Mouse (Mus musculus): ENCODE results near the gene Nme8. TPM values are rescaled to one million over a fixed set of nuclear protein-coding genes. Genes with fewer than 3 reads are reported as not detected.

Nme8 gene
- 0.18 TPM in 1 of 2 replicates, not detected in the other for polyA plus RNA-seq (2015; fragmentation: Nextera tagmentation; extraction: Ambion mirVana)

DNA sequence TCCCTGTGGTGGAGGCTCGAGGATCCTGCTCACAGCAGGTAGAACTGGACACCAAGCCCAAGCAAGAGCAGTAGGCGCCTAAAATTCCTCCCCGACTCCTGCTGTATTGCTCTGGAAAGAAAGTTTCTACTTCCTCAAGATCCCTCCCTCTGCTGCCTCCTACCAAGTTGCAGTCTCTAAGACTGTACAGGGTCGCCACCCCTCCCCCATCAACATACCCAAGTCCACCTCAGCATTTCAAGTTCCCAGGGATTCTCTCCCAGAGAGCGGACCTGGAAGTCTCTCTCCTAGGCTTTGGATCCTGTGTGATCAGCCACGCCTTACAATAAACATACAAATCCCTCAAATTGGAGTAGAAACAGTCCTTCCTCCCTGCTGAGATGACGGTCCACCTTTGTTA, at the start of gene Nme8:
Gene Nme8 (minus strand): TSS at position 5 of the 400 bp plus-strand sequence.
- Histone ChIP-seq H3K9ac (ENCODE audit: low read depth, low read length) (no peak within 1 kb of the TSS), H3K4me1 (ENCODE audit: control insufficient read depth, insufficient read depth, low read length) (0 out of 2 replicates have a peak, but pooled peaks cover 2% of the 10 kb centered on the region), H3K27ac (ENCODE audit: low read length) (no peak within 1 kb of the TSS), H3K27me3 (ENCODE audit: control insufficient read depth, insufficient read depth, low read depth, low read length) (no peaks in the 10 kb centered on the region), H3K9me3 (replicated peaks; ENCODE audit: control insufficient read depth, low read length, poor library complexity, severe bottlenecking) (no peaks in the 10 kb centered on the region), H3K4me2 (ENCODE audit: low read length) (no peak within 1 kb of the TSS), H3K4me3 (ENCODE audit: low read depth, low read length) (no peak within 1 kb of the TSS), H3K36me3 (ENCODE audit: control insufficient read depth, insufficient read depth, low read length) (no peaks in the 10 kb centered on the region)
- ATAC-seq = no peak
- WGBS = 27% methylated on average over 7 of the region's 7 CpGs

DNA sequence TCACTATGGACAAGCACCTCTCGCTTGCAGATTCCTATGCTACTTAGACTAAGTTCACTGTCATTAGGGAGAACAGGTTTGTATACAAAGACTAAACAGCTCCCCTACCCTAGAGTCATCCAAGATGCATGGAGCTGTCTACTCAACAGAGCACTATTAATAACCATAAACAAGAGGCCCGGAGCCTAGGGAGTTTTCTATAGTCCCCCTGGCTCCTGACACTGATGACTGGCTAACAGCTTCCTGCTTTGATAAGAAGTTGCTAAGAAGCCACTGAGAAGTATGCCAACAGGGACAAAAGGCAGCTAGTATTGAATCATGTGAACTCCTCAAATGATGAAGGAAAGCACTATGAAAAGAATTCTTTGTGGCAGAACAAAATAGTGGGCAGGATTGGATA, 48.1 kb upstream of the Nme8 start:
- no peaks in the 10 kb centered on the region for H3K27me3 ChIP-seq (ENCODE audit: control insufficient read depth, insufficient read depth, low read depth, low read length)
- ATAC-seq = no peak
- H3K27ac ChIP-seq (ENCODE audit: low read length) = no peak overlapping the region
- H3K4me2 ChIP-seq (ENCODE audit: low read length) = no peak overlapping the region
- WGBS = 47% methylated on average over 2 of the region's 2 CpGs
- no peaks in the 10 kb centered on the region for H3K9me3 ChIP-seq (replicated peaks; ENCODE audit: control insufficient read depth, low read length, poor library complexity, severe bottlenecking)
- no peaks in the 10 kb centered on the region for H3K36me3 ChIP-seq (ENCODE audit: control insufficient read depth, insufficient read depth, low read length)
- no peaks in the 10 kb centered on the region for H3K4me1 ChIP-seq (ENCODE audit: control insufficient read depth, insufficient read depth, low read length)
- H3K9ac ChIP-seq (ENCODE audit: low read depth, low read length) = no peak overlapping the region
- no peak overlapping the region for H3K4me3 ChIP-seq (ENCODE audit: low read depth, low read length)

- no peak overlapping the region for H3K4me3 ChIP-seq (ENCODE audit: low read depth, low read length)
- H3K4me1 ChIP-seq (ENCODE audit: control insufficient read depth, insufficient read depth, low read length) = no peaks in the 10 kb centered on the region
- WGBS = 92% methylated on average over 5 of the region's 5 CpGs
- no peak for ATAC-seq
- no peak overlapping the region for H3K27ac ChIP-seq (ENCODE audit: low read length)
- no peak overlapping the region for H3K4me2 ChIP-seq (ENCODE audit: low read length)
- H3K9me3 ChIP-seq (replicated peaks; ENCODE audit: control insufficient read depth, low read length, poor library complexity, severe bottlenecking) = no peaks in the 10 kb centered on the region
- H3K36me3 ChIP-seq (ENCODE audit: control insufficient read depth, insufficient read depth, low read length) = no peaks in the 10 kb centered on the region
- no peak overlapping the region for H3K9ac ChIP-seq (ENCODE audit: low read depth, low read length)
- H3K27me3 ChIP-seq (ENCODE audit: control insufficient read depth, insufficient read depth, low read depth, low read length) = no peaks in the 10 kb centered on the region
Observed at GRCm38 (mm10) chr13:19744536-19744935, 46.9 kb upstream of the Nme8 start.

DNA sequence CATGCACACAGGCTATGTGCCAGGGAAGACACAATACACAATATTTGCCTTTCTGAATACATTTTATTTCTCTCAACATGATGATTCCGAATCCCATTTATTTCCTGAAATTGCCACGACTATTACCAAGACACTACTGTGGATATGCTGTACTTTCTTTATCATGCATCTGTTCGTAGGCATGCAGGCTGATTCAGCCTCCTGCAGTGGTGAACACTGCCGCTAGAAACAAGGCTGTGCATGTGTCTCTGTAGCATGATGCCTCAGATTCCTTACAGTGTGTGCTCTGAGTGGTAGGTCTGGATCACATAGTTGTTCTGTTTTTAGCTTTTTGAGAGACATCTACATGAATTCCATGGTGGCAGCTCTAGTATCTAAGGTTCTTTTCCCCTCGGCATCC, 37.0 kb upstream of the Nme8 start:
- Histone ChIP-seq H3K4me3 (ENCODE audit: low read depth, low read length) (no peak overlapping the region), H3K27ac (ENCODE audit: low read length) (no peak overlapping the region), H3K4me1 (ENCODE audit: control insufficient read depth, insufficient read depth, low read length) (no peaks in the 10 kb centered on the region), H3K9ac (ENCODE audit: low read depth, low read length) (no peak overlapping the region), H3K36me3 (ENCODE audit: control insufficient read depth, insufficient read depth, low read length) (no peaks in the 10 kb centered on the region), H3K27me3 (ENCODE audit: control insufficient read depth, insufficient read depth, low read depth, low read length) (no peaks in the 10 kb centered on the region), H3K9me3 (replicated peaks; ENCODE audit: control insufficient read depth, low read length, poor library complexity, severe bottlenecking) (no peaks in the 10 kb centered on the region), H3K4me2 (ENCODE audit: low read length) (no peak overlapping the region)
- ATAC-seq = no peak
- WGBS = 84% methylated on average over 5 of the region's 5 CpGs

- no peak overlapping the region for H3K9ac ChIP-seq (ENCODE audit: low read depth, low read length)
- no peaks in the 10 kb centered on the region for H3K4me1 ChIP-seq (ENCODE audit: control insufficient read depth, insufficient read depth, low read length)
- no peaks in the 10 kb centered on the region for H3K27me3 ChIP-seq (ENCODE audit: control insufficient read depth, insufficient read depth, low read depth, low read length)
- no peak overlapping the region for H3K27ac ChIP-seq (ENCODE audit: low read length)
- no peak overlapping the region for H3K4me3 ChIP-seq (ENCODE audit: low read depth, low read length)
- WGBS = 88% methylated on average over 2 of the region's 2 CpGs
- no peaks in the 10 kb centered on the region for H3K36me3 ChIP-seq (ENCODE audit: control insufficient read depth, insufficient read depth, low read length)
- no peaks in the 10 kb centered on the region for H3K9me3 ChIP-seq (replicated peaks; ENCODE audit: control insufficient read depth, low read length, poor library complexity, severe bottlenecking)
- no peak for ATAC-seq
- H3K4me2 ChIP-seq (ENCODE audit: low read length) = no peak overlapping the region
Observed at GRCm38 (mm10) chr13:19730826-19731225, 33.2 kb upstream of the Nme8 start.

GRCm38 (mm10) chr13:19718954-19719353, 21.4 kb upstream of the Nme8 start:
- Histone ChIP-seq H3K4me2 (ENCODE audit: low read length) (no peak overlapping the region), H3K4me3 (ENCODE audit: low read depth, low read length) (no peak overlapping the region), H3K4me1 (ENCODE audit: control insufficient read depth, insufficient read depth, low read length) (no peaks in the 10 kb centered on the region), H3K9me3 (replicated peaks; ENCODE audit: control insufficient read depth, low read length, poor library complexity, severe bottlenecking) (no peaks in the 10 kb centered on the region; the same call in 1 of the 2 replicates), H3K9ac (ENCODE audit: low read depth, low read length) (no peak overlapping the region), H3K27ac (ENCODE audit: low read length) (no peak overlapping the region), H3K36me3 (ENCODE audit: control insufficient read depth, insufficient read depth, low read length) (no peaks in the 10 kb centered on the region), H3K27me3 (ENCODE audit: control insufficient read depth, insufficient read depth, low read depth, low read length) (no peaks in the 10 kb centered on the region)
- ATAC-seq = no peak
- 63% methylated on average over 5 of the region's 5 CpGs for WGBS

GRCm38 (mm10) chr13:19717201-19717600, 19.6 kb upstream of the Nme8 start:
- Histone ChIP-seq H3K4me1 (ENCODE audit: control insufficient read depth, insufficient read depth, low read length) (no peaks in the 10 kb centered on the region), H3K4me2 (ENCODE audit: low read length) (no peak overlapping the region), H3K4me3 (ENCODE audit: low read depth, low read length) (no peak overlapping the region), H3K9ac (ENCODE audit: low read depth, low read length) (no peak overlapping the region), H3K27me3 (ENCODE audit: control insufficient read depth, insufficient read depth, low read depth, low read length) (no peaks in the 10 kb centered on the region), H3K9me3 (replicated peaks; ENCODE audit: control insufficient read depth, low read length, poor library complexity, severe bottlenecking) (no peaks in the 10 kb centered on the region; the same call in 1 of the 2 replicates), H3K36me3 (ENCODE audit: control insufficient read depth, insufficient read depth, low read length) (no peaks in the 10 kb centered on the region), H3K27ac (ENCODE audit: low read length) (no peak overlapping the region)
- no peak for ATAC-seq
- 65% methylated on average over 2 of the region's 2 CpGs for WGBS

DNA sequence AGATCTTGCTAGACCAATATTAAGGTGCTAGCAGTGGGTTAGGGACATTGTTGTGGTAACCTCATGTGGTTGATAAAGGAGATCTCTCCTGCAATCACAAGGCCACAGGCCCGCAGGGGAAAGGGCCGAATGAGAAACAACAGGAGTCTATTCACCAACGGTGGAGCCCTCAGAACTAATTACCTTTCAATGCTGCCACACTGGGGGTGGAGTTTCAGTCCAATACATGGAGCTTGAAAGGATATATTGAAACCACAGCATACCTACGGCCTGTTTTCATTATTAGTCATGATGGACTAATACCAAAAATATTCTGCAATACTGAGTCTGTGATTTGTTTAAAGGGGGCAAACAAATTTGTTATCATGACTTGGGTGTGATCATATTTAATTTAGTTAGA, 6.2 kb upstream of the Nme8 start:
- 38% methylated on average over 4 of the region's 4 CpGs for WGBS

GRCm38 (mm10) chr13:19701443-19702078, 4.0 kb upstream of the Nme8 start:
- peak; percentile 89 for ATAC-seq
- Histone ChIP-seq H3K9ac (ENCODE audit: low read depth, low read length) (no peak overlapping the region), H3K27me3 (ENCODE audit: control insufficient read depth, insufficient read depth, low read depth, low read length) (no peaks in the 10 kb centered on the region), H3K36me3 (ENCODE audit: control insufficient read depth, insufficient read depth, low read length) (no peaks in the 10 kb centered on the region), H3K27ac (ENCODE audit: low read length) (no peak overlapping the region), H3K4me3 (ENCODE audit: low read depth, low read length) (peak overlapping the region; percentile 23; the same call in 1 of the 2 replicates), H3K9me3 (replicated peaks; ENCODE audit: control insufficient read depth, low read length, poor library complexity, severe bottlenecking) (no peaks in the 10 kb centered on the region), H3K4me1 (ENCODE audit: control insufficient read depth, insufficient read depth, low read length) (0 out of 2 replicates have a peak, but pooled peaks cover 2% of the 10 kb centered on the region), H3K4me2 (ENCODE audit: low read length) (peak overlapping the region; percentile 22)
- 53% methylated on average over 11 of the region's 11 CpGs for WGBS

More for the DNA sequence above, 6.2 kb upstream of the Nme8 start:
- H3K27ac ChIP-seq (ENCODE audit: low read length) = no peak overlapping the region
- ATAC-seq = no peak
- H3K9me3 ChIP-seq (replicated peaks; ENCODE audit: control insufficient read depth, low read length, poor library complexity, severe bottlenecking) = no peaks in the 10 kb centered on the region
- H3K4me3 ChIP-seq (ENCODE audit: low read depth, low read length) = no peak overlapping the region
- 0 out of 2 replicates have a peak, but pooled peaks cover 2% of the 10 kb centered on the region for H3K4me1 ChIP-seq (ENCODE audit: control insufficient read depth, insufficient read depth, low read length)
- H3K27me3 ChIP-seq (ENCODE audit: control insufficient read depth, insufficient read depth, low read depth, low read length) = no peaks in the 10 kb centered on the region
- no peak overlapping the region for H3K4me2 ChIP-seq (ENCODE audit: low read length)
- H3K36me3 ChIP-seq (ENCODE audit: control insufficient read depth, insufficient read depth, low read length) = no peaks in the 10 kb centered on the region
- no peak overlapping the region for H3K9ac ChIP-seq (ENCODE audit: low read depth, low read length)
